Mouse (Mus musculus) neural tube, embryonic 12.5 days (tissue): ENCODE results near the gene Mapkbp1. TPM values are rescaled to one million over a fixed set of nuclear protein-coding genes. Genes with fewer than 3 reads are reported as not detected.

ENCODE experiments used
- ATAC-seq: fragments of 200-750 bp; cut with Nextera tagmentation; 2 replicates; pipeline ENCODE4 v1.8.0; 2017; ENCODE audit warnings: low read depth, mild to moderate bottlenecking, moderate TSS enrichment, moderate library complexity; ENCODE audit not compliant: low FRiP score
- H3K27ac ChIP-seq: fragments of 300-500 bp; sonication (generic); 2 replicates; pipeline ENCODE4 v1.5.1; 2016
- H3K27me3 ChIP-seq: fragments of 300-500 bp; sonication (generic); replicated peaks from 2 replicates; pipeline ENCODE4 v1.6.1; 2016; ENCODE audit warnings: mild to moderate bottlenecking
- H3K36me3 ChIP-seq: fragments of 300-500 bp; sonication (generic); 2 replicates; pipeline ENCODE4 v1.6.1; 2016; ENCODE audit warnings: mild to moderate bottlenecking
- H3K4me1 ChIP-seq: fragments of 300-500 bp; sonication (generic); 2 replicates; pipeline ENCODE4 v1.6.1; 2016
- H3K4me2 ChIP-seq: fragments of 300-500 bp; sonication (generic); replicated peaks from 2 replicates; pipeline ENCODE4 v1.6.1; 2016; ENCODE audit warnings: mild to moderate bottlenecking
- H3K4me3 ChIP-seq: fragments of 300-500 bp; sonication (generic); 2 replicates; pipeline ENCODE4 v1.5.1; 2016
- H3K9ac ChIP-seq: fragments of 300-500 bp; sonication (generic); 2 replicates; pipeline ENCODE4 v1.6.1; 2016; ENCODE audit warnings: mild to moderate bottlenecking
- H3K9me3 ChIP-seq: fragments of 300-500 bp; sonication (generic); 2 replicates; pipeline ENCODE4 v1.6.1; 2016; ENCODE audit warnings: mild to moderate bottlenecking
- WGBS: fragments of 180-500 bp; shearing (Covaris S2); methylation state at CpG from one replicate; pipeline ENCODE4 v1.1.7; 2016; 5-methylcytosine and 5-hydroxymethylcytosine counted together
- polyA plus RNA-seq: library from polyadenylated mRNA; unstranded; fragments of >200 nt; fragmentation: Nextera tagmentation; extraction: Ambion mirVana; gene quantifications from 2 replicates; pipeline ENCODE4 v1.2.1, GENCODE M21; 2016

Mapkbp1 gene
- polyA plus RNA-seq, 1 experiment from 2014 or later, result 4.6 TPM

- WGBS, result 92% methylated on average over 6 of the region's 6 CpGs
- Histone ChIP-seq H3K9ac (no peak overlapping the region), H3K36me3 (no peaks in the 10 kb centered on the region; the same call in 1 of the 2 replicates), H3K27ac (no peak overlapping the region), H3K27me3 (no peaks in the 10 kb centered on the region), H3K4me3 (no peak overlapping the region), H3K4me1 (no peaks in the 10 kb centered on the region), H3K9me3 (no peaks in the 10 kb centered on the region), H3K4me2 (no peak overlapping the region)
- no peak for ATAC-seq
These were observed 22.3 kb downstream of the Mapkbp1 start for GRCm38 (mm10) chr2:119994839-119995238.

GRCm38 (mm10) chr2:119995391-119996281 is 23.1 kb downstream of the Mapkbp1 start:
- H3K9me3 ChIP-seq, result no peaks in the 10 kb centered on the region
- H3K4me3 ChIP-seq, result no peak overlapping the region
- H3K27ac ChIP-seq, result no peak overlapping the region
- H3K4me2 ChIP-seq, result no peak overlapping the region
- WGBS, result 72% methylated on average over 9 of the region's 9 CpGs
- no peaks in the 10 kb centered on the region; the same call in 1 of the 2 replicates for H3K36me3 ChIP-seq
- no peak for ATAC-seq
- no peak overlapping the region for H3K9ac ChIP-seq
- H3K27me3 ChIP-seq, result no peaks in the 10 kb centered on the region
- no peaks in the 10 kb centered on the region for H3K4me1 ChIP-seq

DNA sequence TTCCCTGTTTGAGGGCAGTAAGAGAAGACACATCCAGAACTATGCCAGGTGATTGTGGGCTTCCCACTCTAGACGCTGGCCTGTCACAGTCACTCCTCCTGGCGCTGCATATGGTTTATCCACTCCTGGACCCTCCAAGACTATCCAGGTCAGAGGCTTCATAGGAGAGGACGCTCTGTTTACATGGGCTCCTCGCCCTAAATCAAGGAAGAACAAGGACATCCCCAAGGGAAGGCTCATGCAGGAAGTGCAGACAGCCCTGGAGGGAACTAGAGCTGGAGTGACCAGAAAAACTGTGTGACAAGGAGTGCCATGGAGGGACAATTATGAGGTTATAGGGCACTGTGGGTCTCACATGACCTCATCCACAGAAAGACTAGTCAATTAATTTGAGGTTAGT is 24.9 kb downstream of the Mapkbp1 start:
- H3K27me3 ChIP-seq, result no peaks in the 10 kb centered on the region
- H3K27ac ChIP-seq, result no peak overlapping the region
- no peak overlapping the region for H3K9ac ChIP-seq
- H3K9me3 ChIP-seq, result no peaks in the 10 kb centered on the region
- WGBS, result 84% methylated on average over 4 of the region's 4 CpGs
- H3K4me1 ChIP-seq, result no peaks in the 10 kb centered on the region
- H3K4me2 ChIP-seq, result no peak overlapping the region
- no peak for ATAC-seq
- H3K36me3 ChIP-seq, result no peaks in the 10 kb centered on the region; the same call in 1 of the 2 replicates
- no peak overlapping the region for H3K4me3 ChIP-seq

- Histone ChIP-seq H3K4me1 (no peaks in the 10 kb centered on the region), H3K4me2 (no peak overlapping the region), H3K9ac (no peak overlapping the region), H3K27me3 (no peaks in the 10 kb centered on the region), H3K27ac (no peak overlapping the region), H3K9me3 (no peaks in the 10 kb centered on the region), H3K36me3 (peaks cover 2% of the 10 kb centered on the region; the same call in 1 of the 2 replicates), H3K4me3 (no peak overlapping the region)
- 96% methylated on average over 2 of the region's 2 CpGs for WGBS
- ATAC-seq, result no peak
These were observed 27.2 kb downstream of the Mapkbp1 start for GRCm38 (mm10) chr2:119999731-120000130.

DNA sequence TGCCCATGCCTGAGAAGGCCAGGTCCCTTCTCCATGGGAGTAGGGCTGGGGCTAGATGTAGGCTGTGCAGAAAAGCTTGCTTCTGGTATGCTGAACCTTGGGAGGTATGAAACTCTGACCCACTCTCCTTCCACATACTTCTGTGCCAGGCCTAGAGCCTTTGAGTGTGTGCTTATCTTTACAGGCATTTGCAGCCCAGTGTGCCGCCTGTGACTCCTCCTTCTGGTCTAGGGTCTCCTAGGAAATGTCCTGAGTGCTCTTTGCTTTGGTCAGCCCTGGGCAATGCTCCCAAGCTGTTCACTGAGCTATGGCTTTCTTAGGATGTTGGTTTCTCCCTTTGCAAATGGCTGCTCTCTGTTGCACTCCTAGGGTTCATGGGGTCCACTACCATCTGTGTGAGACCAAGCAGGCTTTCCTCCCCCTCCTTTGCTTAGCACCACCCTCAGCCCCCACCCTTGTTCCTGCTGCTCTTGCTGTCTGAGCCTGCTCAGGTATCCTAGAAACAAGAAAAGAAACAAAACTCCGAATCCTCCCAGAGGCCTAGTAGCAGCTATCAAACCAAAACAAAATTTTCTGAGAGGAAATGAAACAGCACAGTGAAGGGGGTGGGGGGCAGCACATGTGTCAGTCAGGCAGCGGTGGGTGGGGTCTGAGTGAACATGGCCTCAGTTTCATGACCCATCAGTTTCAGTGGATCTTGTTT is 28.5 kb downstream of the Mapkbp1 start:
- WGBS, result 84% methylated on average over 3 of the region's 3 CpGs
- H3K9me3 ChIP-seq, result no peaks in the 10 kb centered on the region
- no peak overlapping the region for H3K4me2 ChIP-seq
- H3K36me3 ChIP-seq, result peaks cover 2% of the 10 kb centered on the region; the same call in 1 of the 2 replicates
- H3K27ac ChIP-seq, result no peak overlapping the region
- H3K4me1 ChIP-seq, result no peaks in the 10 kb centered on the region
- H3K9ac ChIP-seq, result no peak overlapping the region
- no peak overlapping the region for H3K4me3 ChIP-seq
- no peak for ATAC-seq
- H3K27me3 ChIP-seq, result no peaks in the 10 kb centered on the region

DNA sequence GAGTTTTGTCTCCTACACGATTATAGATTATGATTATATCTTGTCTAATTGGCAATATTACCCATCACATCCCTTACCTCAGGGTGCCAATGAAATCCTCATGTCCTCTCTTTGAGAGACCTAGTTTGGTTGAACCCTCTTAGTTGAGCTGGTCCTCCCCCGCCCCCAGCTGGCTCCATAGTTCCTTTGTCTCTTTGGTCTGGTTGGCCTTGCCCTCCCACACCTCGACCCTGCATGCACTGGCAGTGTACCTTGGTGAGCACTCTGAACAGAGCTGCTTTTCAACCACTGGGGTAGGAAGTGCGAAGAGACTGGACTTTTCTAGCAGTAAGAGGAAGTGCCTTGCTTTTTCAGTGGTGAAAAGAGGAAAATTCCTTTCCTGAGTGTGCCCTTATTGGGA is 29.5 kb downstream of the Mapkbp1 start:
- Histone ChIP-seq H3K4me3 (no peak overlapping the region), H3K9me3 (no peaks in the 10 kb centered on the region), H3K36me3 (peaks cover 2% of the 10 kb centered on the region; the same call in 1 of the 2 replicates), H3K4me2 (no peak overlapping the region), H3K27me3 (no peaks in the 10 kb centered on the region), H3K9ac (no peak overlapping the region), H3K4me1 (no peaks in the 10 kb centered on the region), H3K27ac (no peak overlapping the region)
- 80% methylated on average over 4 of the region's 4 CpGs for WGBS
- ATAC-seq, result no peak

DNA sequence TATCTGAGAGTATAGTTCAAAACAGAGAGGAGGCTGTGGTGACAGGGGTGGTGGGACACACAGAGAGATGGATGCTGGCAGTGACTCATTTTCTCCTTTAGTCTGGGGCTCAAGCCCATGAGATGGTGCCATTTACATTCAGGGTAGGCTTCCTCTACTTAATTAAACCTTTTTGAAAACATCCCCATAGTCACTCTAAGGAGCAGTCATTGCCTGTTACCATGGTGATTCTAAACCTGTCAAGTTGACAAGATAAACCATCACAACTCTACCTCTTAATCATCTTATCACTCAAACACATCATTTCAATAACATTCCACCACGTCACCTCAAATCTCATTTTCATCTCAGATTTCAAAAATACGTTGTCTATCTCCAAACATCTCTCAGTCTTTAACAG is 31.5 kb downstream of the Mapkbp1 start:
- no peaks in the 10 kb centered on the region for H3K9me3 ChIP-seq
- WGBS, result 92% methylated on average over 2 of the region's 2 CpGs
- ATAC-seq, result no peak
- H3K9ac ChIP-seq, result no peak overlapping the region
- H3K4me3 ChIP-seq, result no peak overlapping the region
- H3K27me3 ChIP-seq, result no peaks in the 10 kb centered on the region
- no peak overlapping the region for H3K4me2 ChIP-seq
- H3K4me1 ChIP-seq, result no peaks in the 10 kb centered on the region
- 0 out of 2 replicates have a peak, but pooled peaks cover 2% of the 10 kb centered on the region for H3K36me3 ChIP-seq
- H3K27ac ChIP-seq, result no peak overlapping the region

- no peak overlapping the region for H3K4me3 ChIP-seq
- no peak for ATAC-seq
- H3K27ac ChIP-seq, result no peak overlapping the region
- H3K9me3 ChIP-seq, result no peaks in the 10 kb centered on the region
- no peak overlapping the region for H3K9ac ChIP-seq
- 0 out of 2 replicates have a peak, but pooled peaks cover 2% of the 10 kb centered on the region for H3K36me3 ChIP-seq
- H3K4me1 ChIP-seq, result no peaks in the 10 kb centered on the region
- H3K4me2 ChIP-seq, result no peak overlapping the region
- no peaks in the 10 kb centered on the region for H3K27me3 ChIP-seq
- 97% methylated on average over 7 of the region's 7 CpGs for WGBS
These were observed 34.2 kb downstream of the Mapkbp1 start for GRCm38 (mm10) chr2:120006696-120007095.

DNA sequence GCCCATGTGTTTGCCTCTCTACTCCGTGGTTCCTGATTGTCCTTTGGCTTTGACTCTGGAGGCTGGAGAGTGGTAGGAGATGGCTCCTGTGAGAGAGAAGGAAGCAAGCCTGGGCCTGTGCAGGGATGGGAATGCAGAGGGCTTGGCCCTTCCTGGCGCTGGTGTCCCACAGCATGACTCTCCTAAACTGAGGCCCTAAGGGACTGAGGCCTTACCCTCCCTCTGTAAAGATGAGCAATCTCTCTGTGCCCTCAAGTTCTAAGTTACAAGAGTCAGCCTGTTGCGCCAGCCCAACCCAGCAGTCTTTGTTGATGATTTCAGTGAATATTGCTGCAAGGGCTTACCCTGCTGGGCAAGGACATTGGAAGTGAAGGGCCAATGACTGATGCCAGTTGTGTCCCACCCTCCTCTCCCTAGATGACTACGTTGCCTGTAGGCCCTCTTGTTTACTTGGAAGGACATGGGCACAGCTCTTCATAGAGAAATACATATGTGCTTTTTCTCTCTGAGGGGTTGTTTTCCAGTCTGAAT is 35.2 kb downstream of the Mapkbp1 start:
- Histone ChIP-seq H3K27me3 (no peaks in the 10 kb centered on the region), H3K4me1 (no peaks in the 10 kb centered on the region), H3K9ac (no peak overlapping the region), H3K4me2 (no peak overlapping the region), H3K9me3 (no peaks in the 10 kb centered on the region), H3K27ac (no peak overlapping the region), H3K36me3 (0 out of 2 replicates have a peak, but pooled peaks cover 1% of the 10 kb centered on the region), H3K4me3 (no peak overlapping the region)
- WGBS, result 90% methylated on average over 4 of the region's 4 CpGs
- ATAC-seq, result no peak

DNA sequence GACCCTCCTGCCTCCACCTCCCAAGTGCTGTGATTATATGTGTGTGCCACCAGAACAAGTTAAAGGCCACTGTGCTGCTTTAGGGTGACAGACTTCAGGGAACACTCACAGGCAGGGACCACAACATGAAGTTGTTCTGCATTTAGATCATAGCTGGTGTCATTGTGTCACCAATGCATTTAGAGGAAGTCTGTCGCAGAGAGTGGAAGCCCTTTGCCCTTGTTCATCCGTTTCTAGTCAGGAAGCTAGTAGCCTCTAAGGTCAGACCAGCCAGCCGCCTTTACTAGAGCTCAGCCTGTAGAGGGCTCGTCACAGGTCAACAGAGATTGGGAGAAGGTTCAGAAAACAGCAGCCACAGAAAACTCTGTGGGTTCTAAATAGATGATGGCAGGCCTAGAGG is 36.2 kb downstream of the Mapkbp1 start:
- Histone ChIP-seq H3K9ac (no peak overlapping the region), H3K36me3 (peaks cover 10% of the 10 kb centered on the region; the same call in 1 of the 2 replicates), H3K4me3 (no peak overlapping the region), H3K4me1 (no peaks in the 10 kb centered on the region), H3K27me3 (no peaks in the 10 kb centered on the region), H3K27ac (no peak overlapping the region), H3K4me2 (no peak overlapping the region), H3K9me3 (no peaks in the 10 kb centered on the region)
- WGBS, result 74% methylated on average over 4 of the region's 4 CpGs
- ATAC-seq, result no peak

GRCm38 (mm10) chr2:120011462-120012200 is 39.1 kb downstream of the Mapkbp1 start:
- 82% methylated on average over 8 of the region's 8 CpGs for WGBS

GRCm38 (mm10) chr2:120012924-120013323 is 40.4 kb downstream of the Mapkbp1 start:
- Histone ChIP-seq H3K27me3 (no peaks in the 10 kb centered on the region), H3K4me1 (no peaks in the 10 kb centered on the region), H3K4me3 (no peak overlapping the region), H3K27ac (no peak overlapping the region), H3K36me3 (peaks cover 32% of the 10 kb centered on the region), H3K9me3 (no peaks in the 10 kb centered on the region), H3K4me2 (no peak overlapping the region), H3K9ac (no peak overlapping the region)
- no peak for ATAC-seq
- 90% methylated on average over 13 of the region's 13 CpGs for WGBS

More at GRCm38 (mm10) chr2:120011462-120012200, 39.1 kb downstream of the Mapkbp1 start:
- Histone ChIP-seq H3K36me3 (peaks cover 19% of the 10 kb centered on the region), H3K4me1 (no peaks in the 10 kb centered on the region), H3K9ac (no peak overlapping the region), H3K27me3 (no peaks in the 10 kb centered on the region), H3K4me2 (no peak overlapping the region), H3K4me3 (no peak overlapping the region), H3K9me3 (no peaks in the 10 kb centered on the region), H3K27ac (no peak overlapping the region)
- ATAC-seq, result no peak
